In genomic region chr5:121477680-121478079, GRCm38 (mm10) we compare ENCODE assay signal across 7 mouse cellular contexts. TPM values are rescaled to one million over a fixed set of nuclear protein-coding genes. Genes with fewer than 3 reads are reported as not detected.
DNase-seq lines count a peak whose midpoint lies in the region; ATAC-seq and TF ChIP-seq lines count a peak whose summit lies in the region.

No protein-coding gene starts in this region.

- no peak for TF ChIP-seq EP300 in liver, postnatal 0 days (IDR thresholded peaks at IDR 0.05; ENCODE audit: low read depth)

- no peak overlapping the region for H3K4me2 ChIP-seq in kidney, postnatal 0 days (ENCODE audit: low read length)
- H3K4me2 ChIP-seq in liver, postnatal 0 days (ENCODE audit: low read depth, low read length) = no peak overlapping the region

- no peak for ATAC-seq in kidney, postnatal 0 days (replicated peaks; ENCODE audit: low FRiP score, low read depth)
- ATAC-seq in CD4-positive, CD25-positive, alpha-beta regulatory T cell, adult 4 months = peak; percentile 69
- ATAC-seq in liver, postnatal 0 days = peak; percentile 57; the same call in 1 of the 2 replicates

- H3K27ac ChIP-seq in kidney, postnatal 0 days = no peak overlapping the region
- no peak overlapping the region for H3K27ac ChIP-seq in cortical plate, adult 2 months (ENCODE audit: insufficient read depth, low read length)
- no peak overlapping the region for H3K27ac ChIP-seq in liver, postnatal 0 days (ENCODE audit: low read depth)

- no peak for TF ChIP-seq POLR2A in cortical plate, adult 2 months (IDR thresholded peaks at IDR 0.05; ENCODE audit: extremely low read depth, insufficient read depth, low read length)

- peak; percentile 87 for DNase-seq in kidney, postnatal 0 days (ENCODE audit: low spot score)
- DNase-seq in kidney, adult 11 months = no peak
- DNase-seq in A20 (ENCODE audit: low read depth, low spot score) = peak; percentile 76
- peak; percentile 37 for DNase-seq in liver, postnatal 0 days
- no peak for DNase-seq in gastrocnemius, adult 8-10 months (ENCODE audit: low spot score in 2 of 2)

- no peaks in the 10 kb centered on the region for H3K36me3 ChIP-seq in kidney, postnatal 0 days (ENCODE audit: insufficient read depth, low read length)
- H3K36me3 ChIP-seq in liver, postnatal 0 days (replicated peaks; ENCODE audit: insufficient read depth, low read length) = no peaks in the 10 kb centered on the region

- H3K4me1 ChIP-seq in kidney, postnatal 0 days (replicated peaks; ENCODE audit: insufficient read depth, low read length) = no peaks in the 10 kb centered on the region
- H3K4me1 ChIP-seq in cortical plate, adult 2 months (ENCODE audit: control insufficient read depth, insufficient read depth, low read length) = no peaks in the 10 kb centered on the region
- no peaks in the 10 kb centered on the region for H3K4me1 ChIP-seq in liver, postnatal 0 days (ENCODE audit: insufficient read depth)

- no peaks in the 10 kb centered on the region for H3K27me3 ChIP-seq in kidney, postnatal 0 days (ENCODE audit: insufficient read depth, low read length)
- no peaks in the 10 kb centered on the region for H3K27me3 ChIP-seq in liver, postnatal 0 days (ENCODE audit: insufficient read depth, low read length)

- no peaks in the 10 kb centered on the region for H3K9me3 ChIP-seq in kidney, postnatal 0 days (replicated peaks; ENCODE audit: low read length)
- no peaks in the 10 kb centered on the region for H3K9me3 ChIP-seq in liver, postnatal 0 days (ENCODE audit: low read length)

- H3K4me3 ChIP-seq in kidney, postnatal 0 days (replicated peaks; ENCODE audit: low read depth, low read length) = no peak overlapping the region
- H3K4me3 ChIP-seq in cortical plate, adult 2 months (ENCODE audit: insufficient read depth, low read length) = no peak overlapping the region
- no peak overlapping the region for H3K4me3 ChIP-seq in liver, postnatal 0 days (ENCODE audit: low read depth, low read length)

- 32% methylated on average over 3 of the region's 3 CpGs for WGBS in kidney, postnatal 0 days
- 30% methylated on average over 3 of the region's 3 CpGs for WGBS in liver, postnatal 0 days (ENCODE audit: insufficient replicate concordance)

- TF ChIP-seq CTCF in kidney, postnatal 0 days (IDR thresholded peaks at IDR 0.05; ENCODE audit: low read depth) = peak; percentile 86
- 0 out of 2 replicates have a peak, but pooled peaks have one; percentile 1 for TF ChIP-seq CTCF in cortical plate, adult 2 months (IDR thresholded peaks at IDR 0.05; ENCODE audit: extremely low read depth, insufficient read depth, low read length)
- peak; percentile 91 for TF ChIP-seq CTCF in liver, postnatal 0 days (IDR thresholded peaks at IDR 0.05; ENCODE audit: low read depth)

- H3K9ac ChIP-seq in kidney, postnatal 0 days (ENCODE audit: low read depth, low read length) = no peak overlapping the region
- H3K9ac ChIP-seq in liver, postnatal 0 days (replicated peaks) = no peak overlapping the region

RNA-seq across cellular contexts. Expression of gene Erp29, which starts 25.4 kb away (rescaled TPM):
- 190 and 195 TPM in 2 replicates for polyA plus RNA-seq in kidney, postnatal 0 days (2015; fragmentation: Nextera tagmentation; extraction: Ambion mirVana)
- 10 to 100 TPM; 64.9 to 80.3 TPM for polyA plus RNA-seq in CD4-positive, CD25-positive, alpha-beta regulatory T cell, adult 4 months (2017; shearing (Covaris generic))
- 92.1 and 101 TPM in 2 replicates for polyA plus RNA-seq in cortical plate, adult 2 months (2012; rRNA removed)
- 69.4 and 69.7 TPM in 2 replicates for polyA plus RNA-seq in liver, postnatal 0 days (2015; fragmentation: Nextera tagmentation; extraction: Ambion mirVana)
- total RNA-seq in gastrocnemius, adult 8-10 months (2022) = 10 to 100 TPM; 30.5 to 34.9 (median 31.1) TPM

RNA-seq across cellular contexts. Expression of gene Adam1b, which starts 25.6 kb away (rescaled TPM):
- polyA plus RNA-seq in kidney, postnatal 0 days (2015; fragmentation: Nextera tagmentation; extraction: Ambion mirVana) = 0.12 and 0.28 TPM in 2 replicates
- polyA plus RNA-seq in CD4-positive, CD25-positive, alpha-beta regulatory T cell, adult 4 months (2017; shearing (Covaris generic)) = not detected
- not detected in 2 replicates for polyA plus RNA-seq in cortical plate, adult 2 months (2012; rRNA removed)
- not detected in 2 replicates for polyA plus RNA-seq in liver, postnatal 0 days (2015; fragmentation: Nextera tagmentation; extraction: Ambion mirVana)
- not detected for total RNA-seq in gastrocnemius, adult 8-10 months (2022)

RNA-seq across cellular contexts. Expression of gene Tmem116, which starts 26.0 kb away (rescaled TPM):
- 32.7 and 36.8 TPM in 2 replicates for polyA plus RNA-seq in kidney, postnatal 0 days (2015; fragmentation: Nextera tagmentation; extraction: Ambion mirVana)
- polyA plus RNA-seq in CD4-positive, CD25-positive, alpha-beta regulatory T cell, adult 4 months (2017; shearing (Covaris generic)) = 1 to 10 TPM in 1 of 2 experiments, under 1 TPM in 1; 0.93 to 1.3 TPM
- 6.8 and 10.7 TPM in 2 replicates for polyA plus RNA-seq in cortical plate, adult 2 months (2012; rRNA removed)
- 0.86 TPM in 2 replicates for polyA plus RNA-seq in liver, postnatal 0 days (2015; fragmentation: Nextera tagmentation; extraction: Ambion mirVana)
- total RNA-seq in gastrocnemius, adult 8-10 months (2022) = 1 to 10 TPM; 6.3 to 9.3 (median 8.5) TPM

Comparison
In these comparisons a context has a peak if more than half of its experiments do, and no peak if none do; other contexts are left out.
1. DNase-seq: peak in kidney, postnatal 0 days (single experiment), A20 (single experiment) and liver, postnatal 0 days (single experiment); none in kidney, adult 11 months (single experiment) and gastrocnemius, adult 8-10 months (0 of 2).
2. CTCF ChIP-seq: peak in every context shown above with its lines; median percentile 91 in liver, postnatal 0 days; 86 in kidney, postnatal 0 days; 1 in cortical plate, adult 2 months.